Mouse (Mus musculus) CH12F3 (cell line): ENCODE measurements around the gene Mark3.

Source experiments
- in situ Hi-C: fragments of 300-500 bp; cut with MboI; formaldehyde crosslinking; loops from 2 replicates; pipeline ENCODE4 v1.14.3; 2020; ENCODE audit warnings: low sequenced_read_pairs

Mark3 gene

GRCm38 (mm10) chr12:111694880-111695804 lies 120.8 kb downstream of the Mark3 start:
- in situ Hi-C loops = no loop called here

DNA sequence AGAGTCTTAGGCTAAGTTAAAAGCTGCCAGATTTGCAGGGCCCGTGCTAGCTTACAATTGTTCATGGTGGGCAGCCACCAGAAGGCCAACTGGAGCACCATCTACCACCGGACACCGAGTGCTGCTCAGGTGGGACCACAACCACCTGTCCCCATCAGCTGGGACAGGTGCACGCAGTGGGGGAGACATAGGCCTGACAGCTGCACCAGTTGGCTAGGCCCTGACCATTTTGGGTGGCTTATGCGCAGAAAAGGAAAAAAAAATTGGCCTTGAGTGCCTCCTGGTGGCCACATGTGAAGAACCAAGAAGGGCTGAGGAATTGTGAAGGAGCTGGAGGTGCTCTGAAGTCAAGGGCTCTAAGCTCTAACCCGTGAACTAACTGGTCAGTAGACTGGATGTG lies 121.9 kb downstream of the Mark3 start:
- in situ Hi-C loops = no loop called here

DNA sequence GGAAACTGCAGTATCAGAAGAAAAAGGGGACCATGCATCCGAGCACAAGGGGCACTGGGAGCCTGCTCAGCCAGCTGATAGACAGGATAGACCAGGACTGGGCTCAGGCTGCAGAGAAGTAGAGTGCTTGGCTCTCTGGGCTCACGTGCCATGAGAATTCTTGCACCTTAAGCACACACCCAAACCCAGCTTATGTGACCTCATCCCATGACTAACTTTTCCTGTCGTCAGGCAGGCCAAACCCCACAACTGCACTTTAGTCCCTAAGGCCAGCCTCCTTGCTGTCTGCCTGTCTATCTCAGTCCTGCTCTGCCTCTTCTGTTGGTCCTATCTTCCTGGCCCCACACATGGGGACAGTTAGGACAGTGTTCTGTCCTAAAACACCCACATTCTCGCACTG lies 123.4 kb downstream of the Mark3 start:
- in situ Hi-C loops = no loop called here

- in situ Hi-C loops = no loop called here
Measured at GRCm38 (mm10) chr12:111698346-111698913, 124.1 kb downstream of the Mark3 start.

DNA sequence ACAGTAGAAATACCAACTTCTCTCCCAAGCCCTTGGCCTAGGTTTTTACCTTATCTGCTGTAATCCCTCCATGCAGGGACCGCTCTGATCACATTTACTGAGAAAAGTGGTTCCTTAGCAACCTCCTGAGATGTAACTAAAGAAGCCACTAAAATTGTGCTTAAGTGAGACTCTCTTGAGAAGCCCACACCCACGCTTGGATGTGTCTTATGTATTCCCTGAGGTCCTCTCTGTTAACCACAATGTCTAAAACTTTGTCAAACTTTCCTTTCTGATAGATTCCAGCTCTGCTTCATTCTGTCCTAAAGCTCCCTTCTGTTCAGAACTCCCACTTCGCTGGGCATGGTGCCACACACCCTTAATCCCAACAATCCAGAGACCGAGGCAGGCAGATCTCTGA lies 125.2 kb downstream of the Mark3 start:
- in situ Hi-C loops = no loop called here

GRCm38 (mm10) chr12:111700920-111701458 lies 126.7 kb downstream of the Mark3 start:
- in situ Hi-C loops = no loop called here

- in situ Hi-C loops = no loop called here
Measured at GRCm38 (mm10) chr12:111703301-111703700, 129.0 kb downstream of the Mark3 start.

GRCm38 (mm10) chr12:111704609-111705008 lies 130.3 kb downstream of the Mark3 start:
- in situ Hi-C loops = no loop called here

GRCm38 (mm10) chr12:111705186-111705973 lies 131.1 kb downstream of the Mark3 start:
- in situ Hi-C loops = no loop called here
